Mouse (Mus musculus) MEL (cell line): ENCODE results near the gene Zfp981.
"Not testable (repeated sequence)": the region's sequence is repeated elsewhere in the genome, so short reads cannot be mapped to it uniquely, and the experiment has no call there.

Experiments
- CTCF ChIP-seq, 3 experiments: IDR thresholded peaks in 2 of 3; conservative IDR thresholded peaks in 1 of 3; 2 replicates each; pipeline ENCODE4 v1.5.1; 2011 to 2012; ENCODE audit warnings: low read length in 3 of 3, low read depth in 2 of 3, mild to moderate bottlenecking in 2 of 3, improper control_type of control experiment in 1 of 3, inconsistent platforms in 1 of 3, mixed read lengths in 1 of 3, moderate library complexity in 1 of 3; ENCODE audit not compliant: control insufficient read depth in 1 of 3, insufficient read depth in 1 of 3, poor library complexity in 1 of 3, severe bottlenecking in 1 of 3
- GABPA ChIP-seq: IDR thresholded peaks from 2 replicates; pipeline ENCODE4 v1.6.1; 2012; ENCODE audit warnings: low read depth, mild to moderate bottlenecking, inconsistent platforms, low read length, improper control_type of control experiment, moderate library complexity
- POLR2AphosphoS5 ChIP-seq: IDR thresholded peaks from 2 replicates; pipeline ENCODE4 v1.6.1; 2012; ENCODE audit warnings: low read depth, borderline replicate concordance, mild to moderate bottlenecking, inconsistent platforms, low read length, moderate library complexity, mixed read lengths

DNA sequence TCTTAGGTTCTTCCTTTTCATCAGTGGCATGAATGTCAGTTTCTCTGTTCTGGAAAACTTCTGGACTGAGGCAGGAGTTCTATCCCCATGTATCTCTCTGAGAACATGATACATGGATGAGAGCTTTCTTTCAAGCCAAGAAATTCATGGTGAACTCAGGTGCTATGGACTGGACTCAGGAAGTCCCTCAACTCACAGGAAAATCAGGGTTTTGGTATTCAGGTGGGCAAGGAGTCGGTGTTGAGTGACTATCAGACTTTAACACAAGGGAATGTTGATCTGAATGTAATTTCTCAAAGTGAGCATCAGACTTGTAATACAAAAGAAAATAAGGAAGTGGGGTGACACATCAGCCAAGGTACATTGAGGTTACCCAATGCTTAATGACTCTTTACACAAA lies 9.8 kb upstream of the Zfp981 start:
- not testable (repeated sequence) for TF ChIP-seq GABPA; POLR2AphosphoS5; CTCF (IDR thresholded peaks at IDR 0.05 in 2 of 3, conservative IDR thresholded peaks at IDR 0.05 in 1 of 3; ENCODE audit: control insufficient read depth in 1 of 3, insufficient read depth in 1 of 3, low read depth in 2 of 3, low read length in 3 of 3, poor library complexity in 1 of 3, severe bottlenecking in 1 of 3)
